Mouse (Mus musculus) MEL (cell line): ENCODE measurements at regions not wholly inside any gene's neighbourhood (a gene's known extent, or its start where the extent isn't known, plus 50 kb on each side); places are given as distances from the start of the nearest gene placed in this dataset.

Experiments used
- DNase-seq: peaks from one replicate; pipeline ENCODE4 v3.0.0; 2011; ENCODE audit warnings: low read depth, low spot score
- H3K27ac ChIP-seq: 2 replicates; pipeline ENCODE4 v1.5.1; 2012; ENCODE audit warnings: low read depth, mild to moderate bottlenecking, control low read depth, low read length, moderate library complexity; ENCODE audit not compliant: control insufficient read depth
- H3K27me3 ChIP-seq, 2 experiments: fragments of 150-350 bp in 1 of 2; sonication (generic) in 1 of 2; 2 replicates each; pipeline ENCODE4 v1.6.1; 2012; ENCODE audit warnings: low read length in 2 of 2, mild to moderate bottlenecking in 2 of 2, improper control_type of control experiment in 1 of 2, moderate library complexity in 1 of 2; ENCODE audit not compliant: insufficient read depth in 2 of 2, control insufficient read depth in 1 of 2
- H3K36me3 ChIP-seq, 2 experiments: 2 replicates each; pipeline ENCODE4 v1.6.1; 2012 to 2014; ENCODE audit warnings: low read length in 2 of 2, improper control_type of control experiment in 1 of 2, inconsistent platforms in 1 of 2, mild to moderate bottlenecking in 1 of 2; ENCODE audit not compliant: insufficient read depth in 2 of 2, control insufficient read depth in 1 of 2
- H3K4me1 ChIP-seq, 2 experiments: fragments of 150-350 bp in 1 of 2; sonication (generic) in 1 of 2; 2 replicates each; pipeline ENCODE4 v1.6.1; 2012; ENCODE audit warnings: low read length in 2 of 2, improper control_type of control experiment in 1 of 2, mild to moderate bottlenecking in 1 of 2; ENCODE audit not compliant: insufficient read depth in 2 of 2, control insufficient read depth in 1 of 2
- H3K4me3 ChIP-seq, 2 experiments: fragments of 150-350 bp in 1 of 2; sonication (generic) in 1 of 2; 2 replicates each; pipeline ENCODE4 v1.5.1; 2012; ENCODE audit warnings: low read depth in 2 of 2, low read length in 2 of 2, mild to moderate bottlenecking in 2 of 2, moderate library complexity in 2 of 2, control low read depth in 1 of 2, improper control_type of control experiment in 1 of 2; ENCODE audit not compliant: control insufficient read depth in 1 of 2, insufficient read depth in 1 of 2
- H3K79me2 ChIP-seq: 2 replicates; pipeline ENCODE4 v1.6.1; 2012; ENCODE audit warnings: mild to moderate bottlenecking, low read length, moderate library complexity; ENCODE audit not compliant: control insufficient read depth, poor library complexity, insufficient read depth
- H3K9ac ChIP-seq: 2 replicates; pipeline ENCODE4 v1.6.1; 2012; ENCODE audit warnings: low read depth, mild to moderate bottlenecking, control low read depth, low read length, moderate library complexity; ENCODE audit not compliant: control insufficient read depth, poor library complexity, severe bottlenecking
- H3K9me3 ChIP-seq: fragments of 150-350 bp; sonication (generic); replicated peaks from 2 replicates; pipeline ENCODE4 v1.6.1; 2012; ENCODE audit warnings: mild to moderate bottlenecking, low read length, improper control_type of control experiment, moderate library complexity; ENCODE audit not compliant: insufficient read depth
- CTCF ChIP-seq, 3 experiments: IDR thresholded peaks in 2 of 3; conservative IDR thresholded peaks in 1 of 3; 2 replicates each; pipeline ENCODE4 v1.5.1; 2011 to 2012; ENCODE audit warnings: low read length in 3 of 3, low read depth in 2 of 3, mild to moderate bottlenecking in 2 of 3, improper control_type of control experiment in 1 of 3, inconsistent platforms in 1 of 3, mixed read lengths in 1 of 3, moderate library complexity in 1 of 3; ENCODE audit not compliant: control insufficient read depth in 1 of 3, insufficient read depth in 1 of 3, poor library complexity in 1 of 3, severe bottlenecking in 1 of 3
- ELF1 ChIP-seq: IDR thresholded peaks from 2 replicates; pipeline ENCODE4 v1.6.1; 2014; ENCODE audit warnings: low read depth, mild to moderate bottlenecking, inconsistent platforms, low read length, improper control_type of control experiment, moderate library complexity
- GATA1 ChIP-seq: IDR thresholded peaks from 2 replicates; pipeline ENCODE4 v1.6.1; 2011; ENCODE audit warnings: low read depth, low read length, improper control_type of control experiment
- HCFC1 ChIP-seq: IDR thresholded peaks from 2 replicates; pipeline ENCODE4 v1.6.1; 2012; ENCODE audit warnings: low read depth, mild to moderate bottlenecking, inconsistent platforms, low read length, improper control_type of control experiment, moderate library complexity
- MAX ChIP-seq: IDR thresholded peaks from 2 replicates; pipeline ENCODE4 v1.6.1; 2011; ENCODE audit warnings: low read length, improper control_type of control experiment
- NELFE ChIP-seq: IDR thresholded peaks from 2 replicates; pipeline ENCODE4 v1.6.1; 2011; ENCODE audit warnings: low read depth, low read length, improper control_type of control experiment
- NRF1 ChIP-seq: IDR thresholded peaks from 2 replicates; pipeline ENCODE4 v1.6.1; 2014; ENCODE audit warnings: low read depth, mild to moderate bottlenecking, inconsistent platforms, low read length, improper control_type of control experiment, moderate library complexity; ENCODE audit not compliant: poor library complexity, insufficient read depth, severe bottlenecking
- RAD21 ChIP-seq: IDR thresholded peaks from 2 replicates; pipeline ENCODE4 v1.6.1; 2011; ENCODE audit warnings: mild to moderate bottlenecking, low read depth, low read length, improper control_type of control experiment
- SMC3 ChIP-seq: IDR thresholded peaks from 2 replicates; pipeline ENCODE4 v1.6.1; 2011; ENCODE audit warnings: low read depth, low read length, improper control_type of control experiment
- UBTF ChIP-seq: IDR thresholded peaks from 2 replicates; pipeline ENCODE4 v1.6.1; 2012; ENCODE audit warnings: low read depth, mild to moderate bottlenecking, inconsistent platforms, low read length, improper control_type of control experiment, moderate library complexity, borderline replicate concordance; ENCODE audit not compliant: insufficient read depth
- USF2 ChIP-seq, 2 experiments: IDR thresholded peaks; 2 replicates each; pipeline ENCODE4 v1.6.1; 2011 to 2012; ENCODE audit warnings: improper control_type of control experiment in 2 of 2, low read length in 2 of 2, borderline replicate concordance in 1 of 2, inconsistent platforms in 1 of 2, low read depth in 1 of 2, mild to moderate bottlenecking in 1 of 2; ENCODE audit not compliant: insufficient read depth in 1 of 2
- ZC3H11A ChIP-seq: IDR thresholded peaks from 2 replicates; pipeline ENCODE4 v1.6.1; 2012; ENCODE audit warnings: low read depth, mild to moderate bottlenecking, inconsistent platforms, low read length, improper control_type of control experiment
- ZKSCAN1 ChIP-seq: IDR thresholded peaks from 2 replicates; pipeline ENCODE4 v1.6.1; 2012; ENCODE audit warnings: low read depth, mild to moderate bottlenecking, inconsistent platforms, low read length, improper control_type of control experiment, moderate library complexity
- ZMIZ1 ChIP-seq: IDR thresholded peaks from 2 replicates; pipeline ENCODE4 v1.6.1; 2012; ENCODE audit warnings: low read depth, mild to moderate bottlenecking, inconsistent platforms, low read length, improper control_type of control experiment, moderate library complexity

DNA sequence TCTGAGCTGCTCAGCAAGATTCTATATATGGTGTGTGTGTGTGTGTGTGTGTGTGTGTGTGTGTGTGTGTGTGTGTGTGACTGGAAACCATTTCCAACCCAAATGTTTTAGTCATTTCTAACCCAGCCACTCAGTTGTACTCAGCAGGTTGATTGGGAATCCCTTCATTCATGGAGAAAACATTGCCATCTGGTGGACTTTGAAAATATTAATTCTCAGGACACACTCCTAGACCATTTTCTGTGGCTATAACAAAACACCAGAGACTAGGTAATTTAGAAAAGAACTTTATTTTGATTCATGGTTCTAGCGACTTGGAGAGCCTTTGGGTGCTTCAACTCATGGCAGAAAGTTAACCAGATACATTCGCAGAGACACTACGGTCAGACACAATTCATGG is 62.2 kb upstream of the Vash1 start (continued):
- TF ChIP-seq NRF1, result no peak
- no peak for TF ChIP-seq CTCF (IDR thresholded peaks at IDR 0.05 in 2 of 3, conservative IDR thresholded peaks at IDR 0.05 in 1 of 3; ENCODE audit: control insufficient read depth in 1 of 3, insufficient read depth in 1 of 3, low read depth in 2 of 3, low read length in 3 of 3, poor library complexity in 1 of 3, severe bottlenecking in 1 of 3)
- no peak for TF ChIP-seq MAX

DNA sequence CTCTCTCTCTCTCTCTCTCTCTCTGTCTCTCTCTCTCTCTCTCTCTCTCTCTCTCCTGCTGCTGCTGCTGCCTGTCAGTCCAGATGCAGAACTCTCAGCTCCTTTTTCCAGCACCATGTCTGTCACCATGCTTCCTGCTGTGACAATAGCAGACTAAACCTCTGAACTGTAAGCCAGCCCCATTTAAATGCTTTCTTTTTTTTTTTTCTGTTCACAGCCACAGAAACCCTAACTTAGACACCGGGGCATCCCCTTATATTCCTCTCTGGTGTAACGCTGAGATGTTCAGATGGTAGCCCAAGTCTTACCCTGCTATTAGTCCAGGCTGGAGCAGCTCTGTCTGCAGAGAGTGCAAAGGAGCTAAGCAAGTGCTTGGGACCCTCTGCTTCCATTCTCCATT is 54.3 kb upstream of the Vash1 start:
- no peak overlapping the region for H3K4me3 ChIP-seq
- TF ChIP-seq HCFC1 (no peak), USF2 (IDR thresholded peaks at IDR 0.05; ENCODE audit: borderline replicate concordance in 1 of 2, insufficient read depth in 1 of 2, low read depth in 1 of 2, low read length in 2 of 2) (no peak), GATA1 (no peak)
- H3K4me1 ChIP-seq, result no peaks in the 10 kb centered on the region
- no peaks in the 10 kb centered on the region for H3K36me3 ChIP-seq
- H3K79me2 ChIP-seq, result no peaks in the 10 kb centered on the region
- H3K27ac ChIP-seq, result no peak overlapping the region
- no peak overlapping the region for H3K9ac ChIP-seq
- no peaks in the 10 kb centered on the region for H3K9me3 ChIP-seq
- no peaks in the 10 kb centered on the region for H3K27me3 ChIP-seq
- DNase-seq, result no peak

DNA sequence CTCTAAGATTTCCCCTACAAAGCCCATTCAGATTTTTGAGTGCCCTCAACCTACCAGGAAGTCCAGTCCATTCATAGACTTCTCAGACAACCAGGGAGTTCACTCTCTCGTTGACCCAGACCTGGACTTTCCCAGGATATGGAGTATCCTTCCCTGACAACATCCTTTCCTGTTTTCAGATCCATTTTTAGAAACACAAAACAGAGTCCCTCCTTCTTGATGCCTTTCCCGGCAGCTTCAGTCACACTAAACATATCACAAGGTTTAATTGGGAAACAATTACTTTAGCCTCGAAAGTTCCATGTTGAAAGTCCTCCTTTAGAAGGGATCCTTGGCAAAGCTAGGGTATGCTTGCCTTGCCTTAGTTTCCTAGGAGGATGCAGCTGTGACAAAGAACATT is 51.8 kb upstream of the Vash1 start:
- Histone ChIP-seq H3K9ac (no peak overlapping the region), H3K36me3 (no peaks in the 10 kb centered on the region)
- TF ChIP-seq RAD21 (no peak), UBTF (no peak), SMC3 (no peak), NELFE (no peak), ZMIZ1 (no peak), ZC3H11A (no peak), GATA1 (no peak), ELF1 (no peak), ZKSCAN1 (no peak)
- TF ChIP-seq, all 39 proteins: peak for 0
- Histone ChIP-seq H3K27me3 (peaks cover 0 to 2% of the 10 kb centered on the region in 2 experiments; a peak in 1 of 4 replicates), H3K4me3 (no peak overlapping the region), H3K27ac (no peak overlapping the region), H3K9me3 (no peaks in the 10 kb centered on the region), H3K79me2 (no peaks in the 10 kb centered on the region), H3K4me1 (no peaks in the 10 kb centered on the region)
- no peak for DNase-seq
